Mouse (Mus musculus) liver, embryonic 14.5 days (tissue): ENCODE results near the gene Mybpc3.

Experiments used
- CTCF ChIP-seq: IDR thresholded peaks from 2 replicates; pipeline ENCODE4 v1.5.1; 2016; ENCODE audit warnings: antibody characterized with exemption, low read depth, control low read depth
- EP300 ChIP-seq: IDR thresholded peaks from 2 replicates; pipeline ENCODE4 v1.6.1; 2016; ENCODE audit warnings: antibody characterized with exemption, low read depth

DNA sequence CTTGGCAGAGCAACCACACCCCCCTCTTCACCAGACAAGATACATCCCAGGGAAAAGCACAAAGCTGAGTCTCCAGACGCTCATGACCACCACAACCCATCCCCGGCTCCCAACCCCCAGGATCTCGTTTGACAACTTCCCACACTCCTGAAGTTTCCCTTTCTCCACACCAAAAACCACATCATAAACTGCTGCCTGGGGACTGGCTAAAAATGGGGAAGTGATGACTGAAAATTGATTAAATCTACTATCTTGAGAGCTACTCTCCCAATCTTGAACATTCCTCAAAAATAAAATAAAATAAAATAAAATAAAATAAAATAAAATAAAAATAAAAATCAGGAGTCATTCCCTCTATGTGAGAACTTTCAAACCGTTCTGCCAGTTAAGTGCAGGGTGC is 45.0 kb downstream of the Mybpc3 start:
- TF ChIP-seq CTCF (no peak), EP300 (no peak)
